Mouse (Mus musculus) lung, postnatal 14 days (tissue): ENCODE measurements at regions not wholly inside any gene's neighbourhood (a gene's known extent, or its start where the extent isn't known, plus 50 kb on each side); places are given as distances from the start of the nearest gene placed in this dataset.
A peak's percentile ranks its signal among the peaks of the same experiment; 100 is the strongest.
"Not testable (repeated sequence)": the region's sequence is repeated elsewhere in the genome, so short reads cannot be mapped to it uniquely, and the experiment has no call there.

ENCODE experiments used
- DNase-seq: peaks from one replicate; pipeline ENCODE4 v3.0.0; 2021

DNA sequence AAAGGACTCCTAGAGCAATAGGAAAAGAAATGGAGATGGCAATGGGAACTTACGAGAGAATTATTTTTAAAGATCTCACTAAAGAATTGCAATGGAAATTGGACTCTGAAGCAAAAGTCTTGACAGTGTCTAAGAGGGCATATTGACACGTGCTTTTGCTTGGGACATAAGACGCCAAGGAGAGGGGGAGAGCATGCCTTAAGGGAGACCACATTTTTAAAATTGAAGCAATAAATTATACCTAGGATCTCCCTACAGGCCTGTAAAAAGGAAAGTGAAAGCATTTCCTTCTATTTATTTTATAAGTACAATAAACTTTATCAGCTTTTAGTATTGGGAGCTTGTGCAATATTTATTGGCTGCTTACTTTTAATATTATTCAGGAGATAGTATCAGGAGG is 175.5 kb upstream of the Gap43 start:
- no peak for DNase-seq

DNA sequence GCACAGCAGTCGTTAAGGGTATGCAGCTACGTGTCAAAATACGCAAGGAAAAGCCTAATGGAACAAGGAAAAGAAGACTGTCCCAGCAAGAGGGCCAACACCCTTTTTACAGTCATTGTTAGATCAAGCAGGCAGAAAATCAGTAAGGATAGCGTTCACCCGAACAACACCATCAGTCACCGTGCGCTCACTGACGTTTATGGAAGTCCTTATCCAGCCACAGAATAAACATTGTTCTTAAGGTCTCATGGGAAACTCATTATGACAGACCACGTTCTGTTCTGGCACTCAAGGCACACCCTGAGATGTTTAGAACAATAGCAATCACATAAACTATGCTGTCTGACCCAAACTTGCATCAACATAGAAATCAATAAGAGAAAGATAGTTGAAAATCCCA is 164.7 kb upstream of the Gap43 start:
- no peak for DNase-seq

DNA sequence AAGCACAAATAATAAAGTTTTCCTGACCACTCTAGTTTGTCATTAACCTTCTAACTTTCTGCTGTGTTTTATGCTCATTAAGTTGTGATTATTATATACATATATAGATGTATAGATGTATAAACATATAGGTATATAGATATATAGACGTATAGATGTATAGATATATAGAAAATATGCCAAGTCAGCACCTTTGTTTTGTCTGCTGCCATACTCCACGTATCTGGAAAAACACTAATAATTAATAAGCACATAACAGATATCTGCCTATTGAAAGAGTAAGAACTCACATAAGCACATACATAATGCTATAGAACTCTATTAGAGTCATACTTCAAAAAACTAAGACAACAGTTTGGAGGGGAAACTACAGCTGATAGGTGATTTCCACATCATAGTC is 161.3 kb upstream of the Gap43 start:
- no peak for DNase-seq

DNA sequence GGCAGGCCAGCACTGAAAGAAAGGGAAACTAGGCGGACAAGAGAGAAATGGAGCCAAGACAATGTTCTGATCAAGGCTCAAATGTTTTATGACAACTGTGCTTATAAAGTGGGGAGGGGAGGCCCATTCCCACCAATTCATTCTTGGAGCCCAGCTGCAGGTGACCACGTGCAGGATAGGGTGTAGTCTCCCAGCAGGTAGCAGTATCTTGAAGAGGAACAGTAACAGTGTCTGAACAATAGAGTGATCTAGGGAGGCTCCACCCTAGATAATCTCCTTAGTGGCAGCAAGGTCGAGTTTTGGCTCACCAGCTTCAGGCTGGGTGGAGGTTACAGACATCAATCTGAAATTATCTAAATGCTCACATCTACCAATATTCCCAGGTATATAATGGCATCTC is 160.7 kb upstream of the Gap43 start:
- not testable (repeated sequence) for DNase-seq

DNA sequence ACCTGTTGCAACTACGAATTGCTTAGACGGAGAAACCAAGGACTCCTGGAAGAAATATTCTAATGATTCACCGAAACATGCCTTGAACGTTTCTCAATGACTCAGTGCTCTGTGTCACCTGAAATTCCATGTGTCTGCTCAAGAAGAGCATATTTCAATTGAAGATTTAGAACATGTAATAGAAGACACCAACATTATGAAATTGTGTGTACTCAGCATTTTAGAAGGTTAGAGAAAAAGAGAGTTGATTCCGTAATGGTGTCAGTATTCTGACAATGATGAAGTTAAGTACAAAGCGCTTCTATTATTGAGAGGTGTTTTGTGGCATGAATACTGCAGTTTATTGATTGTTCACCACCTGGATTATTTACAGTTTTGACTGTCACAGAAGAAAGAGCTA is 159.1 kb upstream of the Gap43 start:
- DNase-seq = no peak

DNA sequence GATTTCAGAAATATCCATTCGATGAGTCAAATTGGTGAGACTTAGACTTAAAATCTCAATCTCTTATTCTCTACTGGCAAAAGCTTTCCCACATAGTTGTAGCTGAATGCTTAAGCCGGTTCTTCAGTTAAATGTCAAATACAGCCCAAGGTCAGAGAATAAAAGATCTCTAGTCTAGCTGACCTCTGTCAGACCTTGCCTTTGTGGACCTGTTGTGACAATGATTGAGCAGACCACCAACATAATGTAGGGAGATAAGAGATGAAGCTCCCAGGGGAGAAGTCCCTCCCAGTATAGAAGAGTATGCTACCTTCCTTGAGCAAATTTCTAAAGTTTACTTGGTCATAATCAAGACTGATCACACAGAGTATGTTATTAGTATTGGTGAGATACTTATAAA is 157.9 kb upstream of the Gap43 start:
- no peak for DNase-seq

DNA sequence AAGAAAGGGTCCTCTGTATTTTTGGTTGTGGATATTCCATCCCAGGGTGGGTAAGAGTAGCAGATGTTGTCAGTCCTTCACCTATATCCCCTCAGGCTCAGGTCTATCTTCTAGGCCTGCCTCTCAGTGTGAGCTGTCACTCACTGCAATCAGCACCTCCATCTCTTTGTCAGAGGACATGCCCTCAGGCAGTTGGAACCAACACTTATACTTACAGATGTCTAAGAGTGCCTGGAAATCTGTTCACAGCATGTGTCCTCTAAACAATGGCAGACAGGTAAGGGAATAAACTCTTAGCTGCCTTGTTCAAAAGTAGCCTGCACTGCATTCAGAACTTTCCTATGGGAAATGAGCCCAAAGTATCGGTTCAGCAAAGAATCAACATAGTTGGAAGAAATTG is 153.1 kb upstream of the Gap43 start:
- DNase-seq = no peak

DNA sequence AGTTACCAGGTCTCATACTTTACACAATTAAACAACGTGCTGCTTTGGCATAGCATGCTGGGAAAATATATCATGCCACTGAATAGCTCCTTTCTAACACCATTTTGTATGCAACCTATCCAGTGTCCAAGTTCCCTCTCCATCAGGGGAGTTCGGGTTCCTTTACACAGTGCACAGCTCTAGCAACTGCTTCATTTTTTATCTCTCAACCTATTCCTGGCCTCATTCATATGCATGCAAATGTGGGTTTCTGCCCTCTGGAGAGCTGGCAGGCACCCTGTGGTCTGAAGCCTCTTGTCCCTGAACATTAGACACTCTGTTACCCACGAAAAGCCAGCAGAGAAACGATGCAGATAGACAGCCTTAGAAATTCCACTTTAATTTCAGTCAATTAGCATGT is 148.3 kb upstream of the Gap43 start:
- no peak for DNase-seq

DNA sequence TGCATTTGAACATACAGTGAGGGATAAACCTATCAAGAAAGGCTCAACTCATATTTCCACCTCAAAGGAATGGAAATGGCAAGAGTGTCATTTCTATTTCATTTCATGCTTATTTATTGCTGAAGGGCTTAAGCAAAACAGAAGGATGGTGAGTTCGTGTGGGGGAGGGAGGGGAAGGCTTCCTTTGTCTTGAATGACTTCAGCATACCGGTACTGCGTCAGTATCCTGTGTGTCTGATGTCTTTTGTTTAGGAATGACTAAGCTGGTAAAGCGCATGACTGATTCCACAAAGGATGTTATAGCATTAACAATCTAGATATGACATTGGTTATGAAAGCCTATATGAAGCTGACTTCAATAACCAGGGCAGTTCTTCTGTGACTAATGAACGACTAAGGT is 139.5 kb upstream of the Gap43 start:
- no peak for DNase-seq

DNA sequence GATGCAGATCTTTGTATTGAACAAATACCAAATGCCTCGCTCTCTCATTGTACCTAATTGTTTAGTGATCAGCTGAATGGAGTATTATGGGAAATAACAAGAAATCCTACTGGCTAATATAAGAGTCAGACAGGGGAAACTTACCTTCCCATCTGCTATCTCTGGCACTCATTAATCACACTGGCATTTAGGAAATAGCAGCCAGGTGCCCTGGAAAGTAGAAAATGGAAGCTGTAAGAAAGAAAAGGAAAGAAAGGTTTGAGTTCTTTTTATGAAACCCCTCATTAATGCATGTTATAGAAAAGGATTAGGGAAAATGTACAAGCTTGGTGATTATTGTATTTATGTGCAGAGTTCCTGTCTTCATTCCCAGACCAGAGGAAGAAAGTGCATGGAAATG is 126.5 kb upstream of the Gap43 start:
- no peak for DNase-seq

DNA sequence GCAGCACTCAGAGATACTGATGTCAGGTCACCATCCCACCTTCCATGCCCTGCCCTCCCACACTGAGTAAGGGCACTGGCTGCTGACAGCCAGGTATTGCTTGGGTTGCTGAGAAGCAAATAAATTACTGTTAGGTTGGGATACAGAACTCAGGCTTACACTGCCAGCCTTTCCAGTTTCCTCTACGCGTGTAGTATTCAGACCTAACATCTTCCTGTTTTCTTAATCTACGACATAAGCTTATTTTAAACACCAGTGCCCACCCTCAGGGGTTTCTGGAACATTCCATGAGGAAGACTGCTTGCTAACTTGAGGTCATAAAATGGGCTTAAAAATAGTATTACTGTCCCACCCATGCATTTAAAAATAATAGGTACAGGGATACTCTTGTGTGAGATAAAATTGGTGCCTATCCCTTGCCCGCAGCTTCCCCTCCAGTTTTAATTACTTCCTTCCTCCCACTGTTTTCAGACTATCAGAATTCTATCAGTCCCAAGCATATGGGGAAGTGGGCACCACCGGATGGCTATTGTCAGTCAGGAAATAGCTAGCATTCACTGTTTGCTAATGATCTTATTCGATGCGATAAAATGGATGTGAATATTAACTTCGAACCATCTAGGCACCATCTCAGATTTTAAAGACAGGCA is 116.0 kb upstream of the Gap43 start:
- peak; percentile 16 for DNase-seq

DNA sequence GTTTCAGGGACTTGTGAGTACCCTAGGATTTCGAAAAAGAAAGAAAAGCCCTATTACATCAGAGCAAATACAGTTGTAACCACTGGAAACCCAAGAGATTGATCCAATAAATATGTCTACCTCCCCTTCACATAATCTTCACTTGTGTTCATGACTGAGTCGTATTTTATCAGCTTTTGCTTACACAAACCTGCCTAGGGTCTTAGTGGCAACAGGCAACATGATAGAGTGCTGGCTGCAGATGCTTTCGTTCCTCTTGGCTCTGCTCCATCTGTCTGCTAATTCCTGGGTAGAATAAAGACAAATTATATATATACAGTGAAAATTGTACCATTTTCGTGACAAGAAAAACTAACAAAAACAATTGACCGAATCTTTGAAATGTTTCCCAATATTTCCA is 112.9 kb upstream of the Gap43 start:
- DNase-seq = no peak

DNA sequence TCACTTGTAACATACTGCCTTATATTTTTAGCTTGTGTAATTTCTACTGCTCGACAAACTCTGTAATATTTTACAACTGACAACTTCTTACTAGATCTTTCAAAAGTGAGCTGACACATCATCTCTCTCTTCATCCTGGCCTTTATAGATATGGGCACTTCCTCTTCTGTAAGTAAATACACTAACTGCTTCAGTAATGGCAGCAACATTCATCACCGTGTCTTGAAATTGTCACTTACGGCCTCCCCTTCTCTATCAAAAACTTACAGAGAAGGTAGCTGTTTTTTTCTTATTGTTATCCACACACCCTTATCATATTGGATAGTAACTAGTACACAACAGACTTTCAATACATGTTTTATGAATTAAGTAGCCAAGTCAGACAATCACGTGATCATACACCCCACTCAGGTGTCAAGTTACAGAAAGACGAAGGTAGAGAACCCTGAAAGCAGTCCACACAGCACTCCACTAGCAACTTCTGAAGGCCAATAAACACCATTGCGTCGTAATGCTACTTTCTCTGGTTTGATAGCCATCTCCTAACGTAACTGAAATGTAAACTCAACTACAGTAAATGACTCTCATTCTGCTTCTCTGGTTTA is 109.5 kb upstream of the Gap43 start:
- DNase-seq = no peak

DNA sequence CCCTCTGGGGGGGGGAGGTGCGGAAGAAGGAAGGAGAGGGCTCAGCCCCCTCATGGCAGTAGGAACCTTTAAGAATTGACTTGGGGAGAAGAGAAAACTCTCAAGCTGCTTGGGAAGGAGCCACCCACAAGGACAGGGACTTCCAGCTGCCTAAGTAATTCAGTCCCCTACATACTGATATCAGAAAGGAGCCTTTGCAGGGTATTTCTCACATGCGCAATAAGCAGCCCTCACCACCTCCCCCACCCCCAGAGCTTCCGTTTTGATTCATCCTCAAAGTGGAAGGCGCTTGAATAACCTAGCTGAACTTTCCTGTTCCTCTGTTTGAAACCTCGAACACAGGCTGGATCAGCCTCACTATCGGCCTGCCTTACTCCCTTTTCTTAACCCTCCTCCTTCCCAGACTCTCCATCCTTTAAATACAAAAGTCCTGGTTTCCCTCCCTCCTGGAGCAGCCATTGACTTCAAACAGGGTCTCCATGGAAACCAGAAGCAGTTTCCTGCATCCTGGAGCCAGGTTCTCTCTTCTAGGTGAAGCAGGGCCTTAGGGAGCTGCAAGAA is 104.5 kb upstream of the Gap43 start:
- no peak for DNase-seq

DNA sequence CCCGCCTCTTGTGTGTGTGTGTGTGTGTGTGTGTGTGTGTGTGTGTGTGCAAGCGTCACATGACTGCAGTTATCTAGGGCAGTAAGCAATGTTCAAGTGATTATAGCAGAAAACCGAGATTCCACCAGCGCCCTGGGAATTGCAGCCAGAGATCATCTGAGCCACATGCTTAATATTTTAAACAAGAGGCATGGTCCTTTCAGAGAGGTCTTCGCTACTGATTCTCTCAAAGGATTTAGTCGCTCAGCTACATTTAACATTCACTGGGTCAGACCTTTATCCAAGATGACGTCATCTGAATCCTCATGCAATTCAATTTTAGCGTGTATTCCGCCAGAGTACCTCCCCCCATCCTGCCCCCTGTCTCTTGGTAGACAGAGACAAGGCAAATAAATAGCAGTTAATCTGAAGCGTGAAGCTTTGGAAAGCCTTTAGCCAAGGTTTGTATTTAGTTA is 104.0 kb upstream of the Gap43 start:
- no peak for DNase-seq

DNA sequence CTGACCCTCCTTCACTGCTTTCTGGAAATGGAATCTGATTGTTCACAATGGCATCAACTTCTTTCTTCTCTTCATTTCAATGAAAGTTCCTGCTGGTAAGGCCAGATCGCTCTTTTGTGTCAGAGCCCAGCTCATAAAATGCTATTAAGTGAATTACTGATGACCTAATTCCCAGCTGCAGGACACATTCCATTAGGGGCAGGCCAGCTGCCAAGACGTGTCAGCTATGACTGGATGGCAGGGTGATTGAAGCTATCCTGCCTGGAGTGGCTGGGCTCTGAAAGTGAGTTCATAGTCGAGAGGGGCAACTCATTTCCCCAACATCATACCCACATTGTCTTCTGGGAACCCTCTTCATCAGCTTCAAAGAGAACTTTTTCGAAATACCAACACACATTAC is 100.4 kb upstream of the Gap43 start:
- DNase-seq = peak; percentile 19

DNA sequence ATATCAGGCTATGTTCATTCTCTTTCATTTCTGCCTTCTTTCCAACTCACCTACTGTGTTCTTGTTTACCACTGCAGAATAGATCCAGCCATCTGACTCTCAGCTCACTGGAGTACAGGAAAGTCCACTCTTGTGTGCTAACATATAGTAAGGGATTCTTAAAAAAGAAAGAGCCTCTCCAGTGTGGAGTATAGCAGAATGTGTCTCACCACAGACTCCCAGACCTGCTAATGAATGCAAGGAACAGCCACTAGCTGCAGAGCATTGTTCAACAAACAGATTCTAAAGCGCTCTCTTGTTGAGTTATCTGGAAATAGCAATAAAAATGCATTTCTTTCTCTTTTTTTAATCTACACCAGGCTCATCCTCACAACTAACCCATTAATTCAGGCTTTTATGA is 91.1 kb upstream of the Gap43 start:
- no peak for DNase-seq

DNA sequence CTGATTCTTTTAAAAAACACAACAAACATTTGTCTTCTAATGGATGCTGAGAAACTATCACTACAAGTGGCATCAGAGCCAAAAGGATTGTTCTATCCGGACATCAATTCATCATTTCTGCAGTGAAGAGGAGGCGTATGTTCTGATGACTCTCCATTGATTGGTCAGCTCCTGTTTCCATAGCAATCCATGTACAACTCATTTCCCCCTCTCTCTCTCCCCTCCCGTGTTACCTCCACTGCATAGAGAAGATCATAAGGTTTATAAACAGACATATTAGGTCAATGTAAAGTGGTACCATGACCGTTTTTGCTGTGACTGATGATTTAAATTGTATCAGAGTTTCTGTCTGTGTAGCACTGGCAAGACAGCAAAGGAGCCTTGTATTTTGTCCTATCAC is 76.2 kb upstream of the Gap43 start:
- DNase-seq = no peak

DNA sequence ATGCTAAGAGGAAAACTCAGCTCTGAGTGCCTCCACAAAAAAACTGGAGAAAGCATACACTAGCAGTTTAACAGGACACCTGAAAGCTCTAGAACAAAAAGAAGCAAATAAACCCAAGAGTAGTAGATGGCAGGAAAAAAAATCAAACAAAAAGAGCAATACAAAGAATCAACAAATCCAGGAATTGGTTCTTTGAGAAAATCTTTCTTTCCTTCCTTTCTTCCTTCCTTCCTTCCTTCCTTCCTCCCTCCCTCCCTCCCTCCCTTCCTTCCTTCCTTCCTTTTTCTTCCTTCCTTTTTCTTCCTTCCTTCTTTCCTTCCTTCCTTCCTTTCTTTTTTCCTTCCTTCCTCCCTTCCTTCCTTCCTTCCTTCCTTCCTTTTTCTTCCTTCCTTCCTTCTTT is 71.6 kb upstream of the Gap43 start:
- not testable (repeated sequence) for DNase-seq

DNA sequence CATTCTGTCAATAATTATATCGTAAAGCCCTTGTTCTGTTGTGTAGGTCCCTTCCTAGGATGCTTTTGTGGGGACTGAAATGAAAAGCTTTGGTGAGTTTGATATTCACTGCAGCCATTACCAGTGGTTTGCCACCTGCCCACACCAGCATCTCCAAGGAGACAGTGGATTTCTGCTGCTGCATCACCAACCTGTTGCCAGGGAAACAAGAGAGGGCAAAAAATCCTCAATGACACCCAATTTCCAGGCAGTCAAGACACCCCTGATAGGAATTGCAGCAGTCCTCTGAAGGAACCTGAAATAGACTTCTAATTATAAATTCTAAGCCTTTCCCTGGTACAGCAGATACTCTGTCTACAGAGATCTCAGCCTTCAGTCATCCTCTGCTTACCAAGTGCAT is 56.1 kb upstream of the Gap43 start:
- DNase-seq = no peak
